Mouse (Mus musculus) heart, adult 8-10 months (tissue): ENCODE measurements at regions not wholly inside any gene's neighbourhood (a gene's known extent, or its start where the extent isn't known, plus 50 kb on each side); places are given as distances from the start of the nearest gene placed in this dataset.
A peak's percentile ranks its signal among the peaks of the same experiment; 100 is the strongest.
"Not testable (repeated sequence)": the region's sequence is repeated elsewhere in the genome, so short reads cannot be mapped to it uniquely, and the experiment has no call there.

Experiments used
- DNase-seq: peaks from one replicate; pipeline ENCODE4 v3.0.0; 2022; ENCODE audit warnings: low spot score

- DNase-seq = peak; percentile 19
Measured at GRCm38 (mm10) chr11:28993270-28993847, 137.2 kb upstream of the Pnpt1 start.

GRCm38 (mm10) chr11:28998314-28999106, 132.0 kb upstream of the Pnpt1 start:
- DNase-seq = no peak

- DNase-seq = no peak
Measured at GRCm38 (mm10) chr11:28999196-28999595, 131.3 kb upstream of the Pnpt1 start.

GRCm38 (mm10) chr11:28999620-29000019, 130.9 kb upstream of the Pnpt1 start:
- no peak for DNase-seq

- DNase-seq = no peak
Measured at GRCm38 (mm10) chr11:29000212-29000611, 130.3 kb upstream of the Pnpt1 start.

GRCm38 (mm10) chr11:29017406-29017805, 113.1 kb upstream of the Pnpt1 start:
- DNase-seq = no peak

- DNase-seq = no peak
Measured at GRCm38 (mm10) chr11:29040817-29041216, 89.7 kb upstream of the Pnpt1 start.

GRCm38 (mm10) chr11:29047985-29048610, 82.4 kb upstream of the Pnpt1 start:
- not testable (repeated sequence) for DNase-seq

GRCm38 (mm10) chr11:29052625-29053024, 77.9 kb upstream of the Pnpt1 start:
- DNase-seq = peak; percentile 42

- not testable (repeated sequence) for DNase-seq
Measured at GRCm38 (mm10) chr11:29069586-29069985, 61.0 kb upstream of the Pnpt1 start.

- DNase-seq = no peak
Measured at GRCm38 (mm10) chr11:29072231-29072630, 58.3 kb upstream of the Pnpt1 start.
